Mouse (Mus musculus) spleen, adult 2 months (tissue): ENCODE data around the gene Gpr45.

Experiments used
- CTCF ChIP-seq: fragments of 200-500 bp; IDR thresholded peaks from 2 replicates; pipeline ENCODE4 v1.5.1; 2011; ENCODE audit warnings: mild to moderate bottlenecking, inconsistent platforms; ENCODE audit not compliant: insufficient read depth, insufficient read length, insufficient replicate concordance; ENCODE audit errors: extremely low read depth
- POLR2A ChIP-seq: fragments of 200-500 bp; IDR thresholded peaks from 2 replicates; pipeline ENCODE4 v1.6.1; 2011; ENCODE audit warnings: low read depth, low read length, inconsistent platforms

- TF ChIP-seq CTCF (peak; percentile 41; the same call in 1 of the 2 replicates), POLR2A (no peak)
These were observed 113.1 kb downstream of the Gpr45 start for GRCm38 (mm10) chr1:43065615-43066310.
